Mouse (Mus musculus): Measurements from ENCODE around the gene Efcab6.

Gene Efcab6

GRCm38 (mm10) chr15:84065701-84066100 is 522 bp upstream of the Efcab6 start:
- no peak for DNase-seq (ENCODE audit: low read depth in 2 of 2, low spot score in 2 of 2)

GRCm38 (mm10) chr15:84058841-84059240 is 6.3 kb downstream of the Efcab6 start:
- no peak for DNase-seq (ENCODE audit: low read depth in 2 of 2, low spot score in 2 of 2)

- no peak for DNase-seq (ENCODE audit: low read depth in 2 of 2, low spot score in 2 of 2)
These were observed 9.1 kb downstream of the Efcab6 start for GRCm38 (mm10) chr15:84056083-84056482.

- DNase-seq (ENCODE audit: low read depth in 2 of 2, low spot score in 2 of 2) = no peak
These were observed 11.3 kb downstream of the Efcab6 start for GRCm38 (mm10) chr15:84053859-84054258.

- DNase-seq (ENCODE audit: low read depth in 2 of 2, low spot score in 2 of 2) = no peak
These were observed 11.9 kb downstream of the Efcab6 start for GRCm38 (mm10) chr15:84053240-84053639.

GRCm38 (mm10) chr15:84052390-84052789 is 12.8 kb downstream of the Efcab6 start:
- DNase-seq (ENCODE audit: low read depth in 2 of 2, low spot score in 2 of 2) = no peak

GRCm38 (mm10) chr15:84049570-84049969 is 15.6 kb downstream of the Efcab6 start:
- no peak for DNase-seq (ENCODE audit: low read depth in 2 of 2, low spot score in 2 of 2)

GRCm38 (mm10) chr15:84045562-84045961 is 19.6 kb downstream of the Efcab6 start:
- DNase-seq (ENCODE audit: low read depth in 2 of 2, low spot score in 2 of 2) = no peak

GRCm38 (mm10) chr15:84037067-84037466 is 28.1 kb downstream of the Efcab6 start:
- no peak for DNase-seq (ENCODE audit: low read depth in 2 of 2, low spot score in 2 of 2)

- DNase-seq (ENCODE audit: low read depth in 2 of 2, low spot score in 2 of 2) = no peak
These were observed 39.5 kb downstream of the Efcab6 start for GRCm38 (mm10) chr15:84025651-84026050.

GRCm38 (mm10) chr15:84024851-84025250 is 40.3 kb downstream of the Efcab6 start:
- DNase-seq (ENCODE audit: low read depth in 2 of 2, low spot score in 2 of 2) = no peak

GRCm38 (mm10) chr15:84009366-84010083 is 55.7 kb downstream of the Efcab6 start:
- DNase-seq (ENCODE audit: low read depth in 2 of 2, low spot score in 2 of 2) = no peak

- DNase-seq (ENCODE audit: low read depth in 2 of 2, low spot score in 2 of 2) = no peak
These were observed 60.9 kb downstream of the Efcab6 start for GRCm38 (mm10) chr15:84004306-84004705.

GRCm38 (mm10) chr15:83999071-83999470 is 66.1 kb downstream of the Efcab6 start:
- DNase-seq (ENCODE audit: low read depth in 2 of 2, low spot score in 2 of 2) = no peak

- no peak for DNase-seq (ENCODE audit: low read depth in 2 of 2, low spot score in 2 of 2)
These were observed 66.6 kb downstream of the Efcab6 start for GRCm38 (mm10) chr15:83998586-83998985.

GRCm38 (mm10) chr15:83998115-83998514 is 67.1 kb downstream of the Efcab6 start:
- DNase-seq (ENCODE audit: low read depth in 2 of 2, low spot score in 2 of 2) = no peak

- DNase-seq (ENCODE audit: low read depth in 2 of 2, low spot score in 2 of 2) = no peak
These were observed 67.6 kb downstream of the Efcab6 start for GRCm38 (mm10) chr15:83997550-83997949.

- no peak for DNase-seq (ENCODE audit: low read depth in 2 of 2, low spot score in 2 of 2)
These were observed 68.3 kb downstream of the Efcab6 start for GRCm38 (mm10) chr15:83996864-83997263.

GRCm38 (mm10) chr15:83992191-83992590 is 73.0 kb downstream of the Efcab6 start:
- DNase-seq (ENCODE audit: low read depth in 2 of 2, low spot score in 2 of 2) = no peak

GRCm38 (mm10) chr15:83991461-83991860 is 73.7 kb downstream of the Efcab6 start:
- DNase-seq (ENCODE audit: low read depth in 2 of 2, low spot score in 2 of 2) = no peak

- no peak for DNase-seq (ENCODE audit: low read depth in 2 of 2, low spot score in 2 of 2)
These were observed 75.9 kb downstream of the Efcab6 start for GRCm38 (mm10) chr15:83989241-83989640.

- no peak for DNase-seq (ENCODE audit: low read depth in 2 of 2, low spot score in 2 of 2)
These were observed 77.1 kb downstream of the Efcab6 start for GRCm38 (mm10) chr15:83988087-83988486.

Measured in CD8-positive naive resting alpha-beta T cell, adult 2 months (primary cell).